Mouse (Mus musculus) kidney, adult 18-20 months (tissue): ENCODE results near the gene Zfp169.
"Not testable (repeated sequence)": the region's sequence is repeated elsewhere in the genome, so short reads cannot be mapped to it uniquely, and the experiment has no call there.

Source experiments
- DNase-seq: peaks from one replicate; pipeline ENCODE4 v3.0.0; 2021

Zfp169 gene

DNA sequence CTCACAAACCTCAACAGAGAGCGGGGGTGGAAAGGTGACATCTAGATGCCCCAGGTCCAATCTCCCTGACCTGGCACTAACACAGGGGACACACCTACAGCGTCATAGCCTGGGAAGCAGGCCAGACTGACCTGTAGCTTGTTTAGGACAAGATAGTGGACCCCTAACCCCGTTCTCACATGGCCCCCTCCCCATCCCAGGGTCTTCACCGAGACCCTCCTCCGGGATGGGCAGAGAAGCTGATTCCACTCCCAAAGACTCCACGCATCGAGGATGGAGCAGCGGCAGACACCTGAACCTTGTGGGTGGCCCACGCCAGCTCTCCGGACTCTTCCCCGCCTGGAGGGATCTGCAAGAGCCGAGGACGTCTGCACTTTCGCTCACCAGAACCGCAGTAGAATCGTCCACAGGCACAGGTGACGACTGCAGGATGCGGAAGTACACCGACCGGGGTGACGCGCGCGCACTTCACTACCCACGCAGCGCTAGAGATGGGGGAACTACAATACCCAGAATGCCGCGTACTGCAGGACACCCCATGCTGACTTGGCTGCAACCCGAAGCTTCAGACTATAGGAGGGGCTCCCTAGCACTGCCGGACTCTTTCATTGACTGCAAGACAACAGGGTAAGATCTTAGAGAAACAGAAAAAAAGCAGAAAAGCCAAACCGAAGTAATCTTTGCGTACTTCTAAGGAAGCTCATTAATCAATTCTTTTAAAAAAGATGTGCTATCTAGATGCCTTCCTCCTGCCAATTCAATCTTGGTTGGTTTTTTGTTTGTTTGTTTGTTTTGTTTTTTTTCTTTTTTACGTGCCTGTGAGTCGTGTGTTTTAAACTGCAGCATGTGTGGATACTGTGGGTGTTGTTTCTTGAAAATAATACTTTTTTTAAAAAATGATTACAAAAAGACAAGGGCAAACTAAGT lies at the start of gene Zfp169, which contains the start of gene A830005F24Rik:
Zfp169 (minus strand) TSS at position 449 of the 927 bp plus-strand sequence.
A830005F24Rik (plus strand) TSS at position 568 of the 927 bp plus-strand sequence.
- DNase-seq, result peak; percentile 82

DNA sequence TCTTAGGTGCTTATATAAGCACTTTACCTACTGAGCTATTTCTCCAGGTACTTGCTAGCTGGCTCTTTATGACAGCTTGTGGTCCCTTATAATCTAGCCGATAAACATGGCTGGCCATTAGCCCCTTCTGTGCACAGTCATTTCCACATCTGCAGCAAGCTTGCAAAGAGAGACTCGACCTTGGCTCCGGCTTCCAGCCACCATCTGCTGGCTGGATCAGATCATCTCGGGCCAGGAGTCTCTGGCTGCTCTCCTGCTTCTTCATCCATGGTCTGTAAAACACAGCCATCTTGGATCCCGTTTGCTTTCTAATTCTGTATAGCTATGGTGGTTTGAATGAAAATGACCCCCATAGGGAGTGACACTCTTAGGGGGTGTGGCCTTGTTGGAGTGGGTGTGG lies 49.1 kb upstream of the Zfp169 start:
- no peak for DNase-seq

DNA sequence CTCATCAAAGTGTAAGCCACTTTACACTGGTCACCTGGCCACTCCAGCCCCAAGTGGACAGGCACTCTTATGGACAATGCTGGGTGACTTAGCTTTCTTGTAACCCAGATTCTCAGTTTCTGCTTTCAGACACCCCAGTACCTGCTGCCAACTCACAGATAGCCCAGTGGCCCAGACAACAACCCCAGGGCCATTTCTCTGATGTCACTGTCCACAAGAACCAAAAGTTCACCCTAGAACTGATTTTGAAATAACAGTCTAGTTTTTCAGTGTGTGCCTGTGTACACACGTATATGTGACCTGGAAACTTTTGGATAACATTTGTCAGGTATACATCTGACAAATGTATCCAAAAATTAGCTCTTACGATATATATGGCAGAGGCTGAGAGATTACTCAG lies 48.2 kb upstream of the Zfp169 start:
- DNase-seq, result no peak

DNA sequence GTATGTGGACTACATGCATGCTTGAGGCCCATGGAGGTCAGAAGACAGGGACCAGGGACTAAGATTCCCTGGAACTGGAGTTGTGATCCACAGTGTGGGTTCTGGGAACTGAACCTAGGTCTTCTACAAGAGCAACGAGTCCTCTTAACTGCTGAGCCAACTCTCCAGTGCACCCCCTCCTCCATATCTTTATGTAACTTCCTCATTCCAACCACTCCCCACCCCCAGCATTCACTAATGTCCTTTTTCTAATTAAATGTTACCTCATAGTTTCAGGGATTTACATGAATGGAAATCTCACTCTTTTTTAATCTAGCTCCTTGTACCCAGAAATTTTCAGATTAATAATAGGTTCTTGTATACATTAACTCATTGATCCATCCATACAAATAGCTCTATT lies 42.7 kb upstream of the Zfp169 start:
- peak; percentile 1 for DNase-seq

DNA sequence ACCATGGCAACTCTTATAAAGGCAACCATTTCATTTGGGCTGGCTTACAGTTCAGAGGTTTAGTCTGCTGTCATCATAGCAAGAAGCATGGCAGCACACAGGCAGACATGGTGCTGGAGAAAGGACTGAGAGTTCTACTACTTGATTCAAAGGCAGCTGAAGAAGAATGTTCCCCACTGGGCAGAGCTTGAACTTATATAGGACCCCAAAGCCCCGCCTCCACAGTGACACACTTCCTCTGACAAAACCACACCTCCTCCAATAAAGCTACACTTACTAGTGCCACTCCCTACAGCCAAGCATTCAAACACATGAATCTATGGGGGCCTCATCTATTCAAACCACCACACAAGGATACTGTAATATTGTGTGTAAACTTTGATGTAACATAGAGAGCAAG lies 41.3 kb upstream of the Zfp169 start:
- peak; percentile 0 for DNase-seq

DNA sequence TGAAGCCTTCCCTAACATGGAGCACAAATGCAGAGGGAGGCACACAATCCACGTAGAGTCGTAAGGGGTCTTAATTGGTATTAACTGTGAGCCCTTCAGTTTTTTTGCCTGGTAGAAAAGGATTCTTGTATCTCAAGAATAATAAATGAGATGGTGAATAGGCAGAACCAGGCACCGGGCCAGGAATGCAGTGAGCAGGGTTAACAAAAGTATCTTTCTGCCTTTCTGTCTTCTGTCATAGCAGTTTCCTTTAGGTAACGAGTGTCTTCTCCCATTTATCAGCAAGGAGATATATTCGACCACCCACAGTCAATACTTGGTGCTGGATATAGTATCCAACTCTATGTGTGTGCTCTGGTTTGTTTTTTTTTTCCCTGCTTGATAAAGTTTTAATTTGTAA lies 40.3 kb upstream of the Zfp169 start:
- DNase-seq, result peak; percentile 3

DNA sequence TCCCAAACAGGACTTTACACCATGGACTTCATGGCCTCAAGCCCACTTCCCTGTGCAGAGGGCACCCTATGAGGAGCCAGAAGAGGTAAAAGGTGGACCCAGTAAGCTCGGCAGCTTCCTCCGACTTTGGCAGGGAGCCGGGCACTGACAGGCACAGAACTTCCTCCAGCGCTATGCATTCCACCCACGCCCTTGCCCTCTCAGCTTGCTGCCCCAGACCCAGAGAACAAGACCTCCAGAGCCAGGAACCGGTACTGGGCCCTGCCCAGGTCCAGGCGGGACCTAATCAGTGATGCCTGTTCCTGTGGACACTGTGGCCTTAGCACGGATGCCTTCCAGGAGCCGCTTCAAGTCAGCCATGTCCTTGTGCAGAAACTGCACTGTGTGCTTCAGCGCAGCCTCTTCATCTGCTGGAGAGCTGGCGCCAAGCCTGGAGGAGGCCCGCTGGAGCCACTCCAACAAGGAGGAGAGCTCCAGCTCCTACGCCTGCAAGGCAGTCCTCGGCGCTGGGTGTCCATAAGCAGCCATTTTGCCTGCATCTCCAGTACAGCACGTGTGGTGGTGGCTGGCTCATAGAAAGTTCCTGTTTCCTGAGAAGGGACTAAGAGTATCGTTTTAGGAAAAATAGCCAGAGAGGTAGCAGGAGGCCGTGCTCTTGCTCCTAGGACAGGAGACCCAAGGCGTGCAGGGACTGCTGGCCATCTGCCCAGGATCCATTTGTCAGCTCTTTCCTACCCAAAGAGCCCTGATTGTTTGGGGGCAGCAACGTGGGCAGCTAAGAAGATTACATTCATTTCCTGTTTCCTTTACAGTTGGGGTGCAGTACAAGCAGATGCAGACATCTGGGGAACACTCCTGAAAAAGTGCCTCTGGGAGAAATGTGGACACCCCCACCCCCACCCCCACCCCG lies 39.2 kb upstream of the Zfp169 start:
- peak; percentile 93 for DNase-seq

DNA sequence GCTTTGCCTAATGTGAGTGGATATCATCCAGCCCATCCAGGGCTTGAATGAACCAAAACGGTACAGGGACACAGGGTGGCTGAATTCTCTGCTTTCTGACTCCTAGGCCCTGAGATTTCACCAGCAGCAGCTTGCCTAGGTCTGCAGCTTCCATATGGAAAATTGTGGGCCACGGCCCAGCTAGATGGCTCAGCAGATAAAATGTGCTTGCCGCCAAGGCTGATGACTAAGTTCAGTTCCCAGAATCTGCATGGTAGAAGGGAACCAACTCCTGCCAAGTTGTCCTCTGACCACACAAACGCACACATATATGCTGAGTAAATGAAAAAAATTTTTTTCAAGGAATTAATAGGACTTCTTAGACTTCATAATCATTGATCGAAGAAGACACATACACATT lies 35.0 kb upstream of the Zfp169 start:
- no peak for DNase-seq

DNA sequence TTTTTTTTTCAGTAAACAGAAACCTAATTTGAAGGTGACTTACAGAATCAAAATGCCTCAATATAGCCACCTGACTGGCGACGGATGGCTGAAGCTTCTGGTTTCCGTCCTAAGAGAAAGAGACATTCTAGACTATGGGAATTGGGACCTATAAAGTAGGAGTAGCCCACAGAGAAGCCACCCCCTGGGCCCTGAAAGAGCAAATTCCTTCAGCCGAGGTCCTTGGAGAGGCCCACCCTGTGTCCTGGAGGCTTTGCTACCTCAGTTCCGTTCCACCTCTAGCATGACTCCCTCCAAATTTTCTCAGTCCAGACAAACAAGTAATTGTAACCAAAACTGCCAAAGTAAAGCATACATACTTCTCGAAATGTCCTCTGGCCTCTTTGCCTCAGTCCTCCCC lies 34.4 kb upstream of the Zfp169 start:
- no peak for DNase-seq

DNA sequence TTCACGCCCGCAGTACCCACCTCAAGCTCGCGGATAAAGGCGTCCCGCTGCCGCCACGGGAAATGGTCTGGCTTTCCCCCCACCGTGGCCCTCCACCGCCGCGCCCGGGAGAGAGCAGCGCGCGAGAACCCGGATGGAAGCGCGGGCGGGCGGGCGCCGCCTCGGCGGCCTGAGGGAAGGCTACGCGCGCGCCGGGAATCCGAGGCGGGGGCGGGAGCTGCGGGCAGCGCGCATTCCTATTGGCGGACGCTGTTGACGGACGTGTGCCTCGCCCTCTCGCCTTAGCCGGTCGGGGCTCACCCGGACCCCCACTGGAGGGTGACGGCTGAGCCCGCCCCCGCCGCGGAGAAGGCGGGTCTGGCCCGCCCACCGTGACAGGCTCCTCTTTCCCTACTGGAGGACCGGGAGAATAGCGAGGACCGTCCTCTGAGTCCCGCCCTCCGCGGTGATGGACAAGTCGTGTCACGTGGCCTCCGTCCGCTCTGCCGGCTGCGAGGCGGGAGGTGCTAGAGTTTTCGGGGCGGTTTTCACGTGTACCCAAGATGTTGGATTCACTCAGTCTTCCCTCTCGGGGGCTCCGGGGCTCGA lies 33.2 kb upstream of the Zfp169 start:
- peak; percentile 100 for DNase-seq

DNA sequence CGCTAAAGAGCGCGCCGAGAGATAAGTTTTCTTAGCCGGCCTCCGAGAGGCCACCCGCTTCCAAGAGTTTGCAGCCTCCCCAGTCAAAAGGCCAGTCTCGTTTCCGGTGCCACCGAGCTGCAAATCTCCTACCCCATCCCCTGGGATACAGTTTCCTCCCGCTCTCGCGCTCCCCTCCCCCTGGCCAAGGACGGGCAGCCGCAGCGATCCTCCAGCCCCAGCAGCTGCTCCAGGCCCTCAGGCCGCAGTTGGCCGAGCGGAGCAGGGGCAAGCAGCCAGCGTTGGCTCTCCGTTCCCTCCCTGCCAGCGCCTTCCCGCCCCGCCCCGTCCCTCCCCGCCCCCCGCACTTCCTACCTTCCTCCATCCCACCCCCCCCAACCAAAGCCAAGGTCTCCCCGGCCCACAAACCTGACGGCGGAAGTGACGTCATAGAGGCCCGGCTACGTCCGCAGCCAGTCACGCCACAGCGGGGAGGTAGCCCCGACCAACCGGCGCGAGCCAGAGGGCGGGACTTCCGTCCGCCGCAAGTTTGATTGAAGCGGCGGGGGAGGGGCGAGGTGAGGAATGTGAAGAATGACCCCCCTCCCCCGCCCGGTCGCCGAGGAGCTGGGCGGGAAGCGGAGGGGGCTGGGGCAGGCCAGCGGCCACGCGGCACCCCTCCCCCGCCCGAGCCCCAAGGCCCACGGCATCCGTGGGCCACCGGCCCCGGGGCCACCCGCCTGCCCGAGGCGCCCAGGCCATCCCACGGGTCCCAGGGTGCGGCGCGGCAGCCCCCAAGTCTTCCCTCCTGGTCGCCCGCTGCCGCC lies 32.4 kb upstream of the Zfp169 start:
- peak; percentile 95 for DNase-seq

DNA sequence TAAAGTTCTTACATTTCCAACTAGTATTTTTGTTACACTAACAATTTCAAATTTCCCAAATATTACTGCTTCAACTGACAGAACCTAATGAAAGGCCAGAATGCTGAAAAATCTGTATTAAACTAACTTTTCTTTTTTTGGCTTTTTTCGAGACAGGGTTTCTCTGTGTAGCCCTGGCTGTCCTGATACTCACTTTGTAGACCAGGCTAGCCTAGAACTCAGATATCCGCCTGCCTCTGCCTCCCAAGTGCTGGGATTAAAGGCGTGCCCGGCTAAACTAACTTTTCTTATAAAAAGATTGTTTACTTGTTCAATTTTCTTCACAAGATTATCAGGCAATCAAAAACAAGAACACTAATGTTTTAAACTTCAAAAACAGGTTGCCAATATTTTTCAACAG lies 31.6 kb upstream of the Zfp169 start:
- DNase-seq, result no peak

DNA sequence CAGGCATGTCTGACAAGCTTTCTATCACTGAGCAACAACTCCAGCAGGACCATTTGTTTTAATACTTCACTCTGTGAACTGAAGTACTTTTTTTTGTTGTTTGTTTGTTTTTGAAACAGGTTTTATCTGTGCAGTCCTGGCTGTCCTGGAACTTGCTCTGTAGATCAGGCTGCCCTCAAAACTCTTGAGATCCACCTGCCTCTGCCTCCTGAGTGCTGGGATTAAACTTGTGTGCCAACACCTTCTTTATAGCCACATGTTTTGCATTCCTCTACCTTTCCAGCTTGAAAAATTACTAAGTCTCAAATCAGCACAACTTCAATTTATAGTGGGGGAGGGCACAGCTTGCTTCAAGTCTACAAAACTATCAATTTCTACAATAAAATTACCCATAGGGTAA lies 31.1 kb upstream of the Zfp169 start:
- DNase-seq, result no peak

DNA sequence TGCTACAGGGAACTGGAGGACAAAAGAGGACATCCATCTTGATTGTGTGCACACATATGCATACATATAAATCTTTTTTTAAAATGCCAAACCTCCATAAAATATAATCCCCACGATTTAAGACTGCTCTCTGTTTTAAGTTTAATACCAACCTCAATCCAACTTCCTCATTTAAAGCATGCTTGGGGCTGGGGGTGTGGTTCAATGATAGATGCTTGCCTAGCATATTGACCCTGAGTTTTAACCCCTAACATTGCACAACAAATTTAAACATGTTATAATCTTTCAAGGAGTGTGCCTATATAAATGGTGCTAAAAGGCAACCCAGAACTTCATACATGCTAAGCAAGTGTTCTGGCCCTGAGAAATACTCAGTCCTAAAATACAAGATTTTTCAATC lies 27.2 kb upstream of the Zfp169 start:
- no peak for DNase-seq

DNA sequence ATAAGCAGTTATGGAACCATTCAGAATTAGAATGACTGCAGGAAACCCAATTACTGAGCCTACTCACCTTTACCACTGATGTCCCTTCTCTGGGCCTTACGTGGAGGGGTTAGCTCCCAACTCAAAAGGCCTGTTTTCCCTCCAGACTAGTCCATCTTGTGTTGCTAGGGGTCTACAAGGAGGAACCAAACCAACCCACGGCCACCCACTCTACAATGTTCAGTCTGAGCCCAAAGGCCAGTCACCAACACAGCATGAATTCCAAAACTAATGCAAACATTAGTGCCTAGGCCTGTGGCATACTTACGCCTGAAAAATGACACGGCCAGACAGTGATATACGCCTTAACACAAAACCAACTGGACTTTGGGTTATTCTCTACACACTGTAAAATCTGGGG lies 20.2 kb upstream of the Zfp169 start:
- DNase-seq, result no peak

DNA sequence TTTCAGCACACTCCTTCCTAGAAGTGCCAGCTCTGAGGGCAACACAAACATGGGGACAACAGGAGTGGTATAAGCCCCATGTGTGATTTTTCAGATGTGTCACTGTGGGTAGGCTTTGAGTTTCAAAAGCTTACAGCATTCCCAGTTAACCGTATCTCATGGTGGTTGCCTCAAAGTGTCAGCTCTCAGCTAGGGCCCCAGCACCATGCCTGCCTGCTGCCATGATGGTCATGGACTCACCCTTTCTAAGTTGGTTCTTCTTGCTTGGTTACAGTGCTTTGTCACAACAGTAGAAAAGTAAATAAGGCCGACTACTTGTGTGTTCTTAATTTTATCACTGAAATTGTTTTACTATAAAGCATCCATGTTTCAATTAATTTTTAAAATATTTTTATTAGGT lies 18.2 kb upstream of the Zfp169 start:
- DNase-seq, result no peak

DNA sequence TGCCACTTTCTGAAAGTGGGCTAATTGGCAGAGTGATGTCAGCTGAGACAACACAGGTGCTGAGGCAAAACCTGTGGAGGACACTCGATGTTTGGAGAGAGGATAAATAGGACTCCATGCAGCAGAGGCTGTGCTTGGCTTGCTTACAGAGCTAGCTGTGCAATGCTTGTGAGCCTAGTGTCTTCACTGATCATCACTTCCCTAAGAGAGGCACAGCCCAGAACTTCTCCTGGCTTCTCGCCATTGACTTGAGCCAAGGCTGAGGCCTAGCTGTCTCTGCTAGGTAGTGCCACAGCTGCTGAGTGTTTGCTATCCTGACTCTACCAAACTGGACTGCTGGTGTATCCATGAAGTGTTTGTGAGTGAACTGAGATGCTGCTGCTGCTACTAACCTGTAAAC lies 17.4 kb upstream of the Zfp169 start:
- DNase-seq, result peak; percentile 37

DNA sequence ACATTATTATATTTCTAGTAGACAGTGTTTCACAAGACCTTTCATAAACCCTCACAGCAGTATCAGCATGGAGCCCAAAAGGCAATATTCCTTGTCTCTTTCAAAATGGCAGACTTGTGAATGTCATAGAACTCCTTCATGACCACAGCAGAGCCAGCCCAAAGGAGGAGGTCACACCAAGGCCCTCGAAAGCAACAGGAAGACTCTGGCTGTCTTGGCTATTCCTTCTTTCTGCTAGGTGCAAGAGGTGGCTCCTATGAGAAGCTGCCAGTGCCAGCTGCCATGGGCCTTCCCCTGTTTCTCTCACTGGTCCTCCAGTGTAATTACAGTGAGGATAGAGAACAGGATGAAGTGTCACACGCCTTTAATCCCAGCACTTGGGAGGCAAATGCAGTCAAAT lies 15.8 kb upstream of the Zfp169 start:
- no peak for DNase-seq

DNA sequence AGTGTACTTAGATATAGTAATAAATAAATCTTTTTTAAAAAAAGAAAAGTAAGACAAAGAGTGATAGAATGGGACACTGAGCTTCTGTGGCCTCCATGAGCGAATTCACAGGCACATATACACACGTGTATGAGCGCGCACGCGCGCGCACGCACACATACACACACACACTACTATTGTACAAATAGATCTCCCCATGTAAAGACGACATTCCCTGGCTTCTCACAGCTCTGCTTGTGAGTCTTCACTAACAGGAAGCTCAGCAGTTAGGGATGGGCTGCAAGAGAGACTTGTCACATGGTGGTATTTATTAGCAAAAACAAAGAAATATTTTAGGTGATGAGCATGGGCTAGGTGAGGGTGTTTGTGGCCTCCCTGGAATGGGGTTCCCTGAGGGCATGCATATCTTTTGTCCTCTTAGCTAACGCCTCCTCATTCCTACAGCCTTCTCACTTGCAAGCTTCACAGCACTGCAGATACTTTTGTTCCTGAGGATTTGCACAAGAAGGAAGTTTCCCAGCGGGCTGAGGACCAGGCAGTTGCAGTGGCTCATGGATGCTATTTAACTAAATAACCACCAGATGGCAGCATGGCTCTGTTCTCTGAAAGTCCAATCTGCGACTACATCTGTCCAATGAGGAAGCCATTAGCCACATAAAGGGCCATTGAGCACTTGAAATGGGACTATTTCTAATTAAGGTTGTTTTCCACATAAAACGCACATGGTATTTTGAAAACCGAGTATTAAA lies 15.0 kb upstream of the Zfp169 start:
- DNase-seq, result peak; percentile 55

DNA sequence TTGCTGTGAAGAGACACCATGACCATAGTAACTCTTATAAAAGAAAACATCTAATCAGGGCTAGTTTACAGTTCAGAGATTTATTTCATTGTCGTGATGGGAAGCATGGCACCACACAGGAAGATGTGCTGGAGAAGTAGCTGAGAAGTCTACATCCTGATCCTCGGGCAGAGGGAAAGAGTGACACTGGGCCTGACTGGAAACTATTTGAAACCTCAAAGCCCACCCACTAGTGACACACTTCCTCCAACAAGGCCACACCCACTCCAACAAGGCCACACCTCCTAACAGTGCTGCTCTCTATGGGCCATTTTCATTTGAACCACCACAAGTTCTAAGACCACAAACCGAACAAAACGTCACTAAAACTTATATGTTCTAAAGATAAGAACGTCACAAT lies 12.5 kb upstream of the Zfp169 start:
- no peak for DNase-seq

DNA sequence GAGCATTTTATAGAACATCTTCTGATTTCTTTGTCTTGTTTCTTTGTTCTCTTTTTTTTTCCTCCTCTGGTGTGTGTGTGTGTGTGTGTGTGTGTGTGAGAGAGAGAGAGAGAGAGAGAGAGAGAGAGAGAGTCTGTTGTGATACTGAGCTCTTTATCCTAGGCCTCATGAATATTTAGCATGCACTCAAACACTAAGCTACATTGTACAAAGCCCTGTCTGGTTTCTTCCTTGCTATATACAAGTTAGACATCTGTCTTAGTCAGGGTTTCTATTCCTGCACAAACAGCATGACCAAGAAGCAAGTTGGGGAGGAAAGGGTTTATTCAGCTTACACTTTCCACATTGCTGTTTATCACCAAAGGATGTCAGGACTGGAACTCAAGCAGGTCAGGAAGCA lies 5.9 kb upstream of the Zfp169 start:
- not testable (repeated sequence) for DNase-seq

DNA sequence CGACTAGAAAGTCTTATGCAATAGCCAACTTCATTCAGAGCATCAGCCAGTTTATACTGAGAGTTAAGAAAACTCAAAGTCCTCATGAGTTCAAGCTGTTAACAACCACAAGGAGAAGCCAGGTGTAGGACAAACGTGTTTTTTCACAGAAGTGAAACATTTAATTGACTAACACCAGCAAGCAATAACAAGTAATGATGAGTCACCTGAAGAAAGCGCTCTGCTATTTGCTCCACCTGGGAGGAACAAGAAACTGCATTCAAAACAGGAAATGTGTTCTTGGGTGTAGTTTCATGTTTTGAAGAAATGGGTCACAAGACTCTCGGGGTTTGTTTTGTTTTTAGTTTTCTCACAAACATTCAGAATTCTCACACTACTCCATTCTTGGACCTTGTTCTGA lies 2.6 kb upstream of the Zfp169 start:
- no peak for DNase-seq
